Mouse (Mus musculus) ES-Bruce4 (cell line): ENCODE measurements at regions not wholly inside any gene's neighbourhood (a gene's known extent, or its start where the extent isn't known, plus 50 kb on each side); places are given as distances from the start of the nearest gene placed in this dataset.

ENCODE experiments used
- CTCF ChIP-seq: IDR thresholded peaks from one replicate; pipeline ENCODE4 v1.8.1; 2011; ENCODE audit warnings: low read depth, low read length
- EP300 ChIP-seq: IDR thresholded peaks from 2 replicates; pipeline ENCODE4 v1.6.1; 2011; ENCODE audit warnings: low read depth, low read length; ENCODE audit not compliant: insufficient read depth
- POLR2A ChIP-seq: IDR thresholded peaks from one replicate; pipeline ENCODE4 v1.8.1; 2011; ENCODE audit warnings: low read length; ENCODE audit not compliant: insufficient read depth

DNA sequence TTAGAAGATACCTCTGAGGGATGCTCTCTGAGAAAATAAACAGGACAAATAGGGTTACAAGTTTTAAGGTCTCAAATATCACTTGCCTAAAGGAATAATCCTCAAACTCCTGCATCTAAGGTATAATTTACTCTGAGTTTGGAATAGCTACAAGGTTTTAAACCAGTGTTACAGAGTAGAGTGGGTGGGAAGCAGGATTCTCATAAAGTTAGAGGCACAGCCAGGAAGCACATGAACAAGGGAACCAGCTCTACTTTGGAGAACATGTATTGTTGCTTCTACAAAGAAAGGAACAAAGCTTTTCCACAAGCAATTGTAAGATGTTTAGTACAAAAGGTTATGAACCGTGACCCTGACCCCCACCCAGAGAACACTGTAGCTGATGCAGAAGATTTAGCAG is 150.1 kb downstream of the 4930444P10Rik start:
- TF ChIP-seq POLR2A (no peak), CTCF (no peak), EP300 (no peak)
